Mouse (Mus musculus) olfactory bulb, adult 2 months (tissue): ENCODE data around the gene Ube2cbp.

ENCODE experiments used
- CTCF ChIP-seq: fragments of 200-500 bp; IDR thresholded peaks from 2 replicates; pipeline ENCODE4 v1.5.1; 2012; ENCODE audit warnings: low read depth, mild to moderate bottlenecking, low read length, moderate library complexity; ENCODE audit not compliant: insufficient read depth
- POLR2A ChIP-seq: fragments of 200-500 bp; IDR thresholded peaks from 2 replicates; pipeline ENCODE4 v1.6.1; 2012; ENCODE audit warnings: mild to moderate bottlenecking, low read depth, low read length, moderate library complexity; ENCODE audit not compliant: insufficient read depth

DNA sequence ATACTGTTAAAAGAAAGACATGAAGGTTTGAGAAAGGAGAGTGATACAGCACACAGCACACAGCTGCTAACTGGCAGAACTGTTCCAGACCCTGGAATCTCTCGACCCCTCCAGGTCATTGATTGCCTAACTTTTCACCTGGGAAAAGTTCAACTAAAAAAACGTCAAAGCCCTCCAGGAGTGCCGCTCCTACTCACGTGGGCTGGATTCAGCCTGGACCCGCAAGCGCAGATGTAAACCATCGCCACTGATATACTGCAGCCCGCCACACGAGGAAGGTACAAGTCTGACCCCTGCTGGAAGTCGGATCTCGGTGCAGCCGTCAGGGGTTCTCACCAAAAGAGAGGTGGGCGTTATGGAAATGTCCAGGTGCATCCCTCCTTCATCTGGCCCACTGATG is 13.1 kb downstream of the Ube2cbp start:
- TF ChIP-seq CTCF (peak; percentile 90), POLR2A (no peak)
